Mouse (Mus musculus): ENCODE results near the gene Glb1l. TPM values are rescaled to one million over a fixed set of nuclear protein-coding genes. Genes with fewer than 3 reads are reported as not detected.

Glb1l gene
- polyA plus RNA-seq, 1 experiment from 2014 or later: 20.3 TPM

DNA sequence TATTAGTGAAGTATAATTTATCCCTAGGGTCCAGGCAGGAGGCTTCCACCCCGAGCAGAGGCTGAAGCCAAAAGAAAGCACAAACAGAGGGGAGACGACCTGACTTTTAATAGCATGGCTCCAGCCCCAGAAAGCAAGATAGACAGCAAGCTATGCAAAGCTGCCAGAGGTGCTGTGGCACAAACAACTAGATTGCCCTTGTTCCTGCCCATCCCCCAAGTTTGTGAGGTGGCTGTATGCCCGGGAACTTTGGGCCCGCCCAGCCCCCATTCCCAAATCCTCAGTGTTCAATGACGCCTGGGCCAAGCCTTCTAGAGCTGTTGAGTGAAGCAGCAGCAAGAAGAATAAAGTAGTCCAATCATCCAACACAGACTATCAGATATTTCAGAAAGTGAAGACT, 4.3 kb upstream of the Glb1l start:
- H3K27me3 ChIP-seq: peaks cover 31% of the 10 kb centered on the region
- ATAC-seq (ENCODE audit: low FRiP score, low read depth): no peak
- H3K36me3 ChIP-seq: peaks cover 18% of the 10 kb centered on the region
- H3K4me2 ChIP-seq: no peak overlapping the region
- H3K4me1 ChIP-seq (replicated peaks): peaks cover 50% of the 10 kb centered on the region
- H3K9ac ChIP-seq: no peak overlapping the region
- H3K27ac ChIP-seq (replicated peaks): no peak overlapping the region
- H3K4me3 ChIP-seq: no peak overlapping the region
- WGBS: 75% methylated on average over 5 of the region's 5 CpGs
- no peaks in the 10 kb centered on the region for H3K9me3 ChIP-seq

DNA sequence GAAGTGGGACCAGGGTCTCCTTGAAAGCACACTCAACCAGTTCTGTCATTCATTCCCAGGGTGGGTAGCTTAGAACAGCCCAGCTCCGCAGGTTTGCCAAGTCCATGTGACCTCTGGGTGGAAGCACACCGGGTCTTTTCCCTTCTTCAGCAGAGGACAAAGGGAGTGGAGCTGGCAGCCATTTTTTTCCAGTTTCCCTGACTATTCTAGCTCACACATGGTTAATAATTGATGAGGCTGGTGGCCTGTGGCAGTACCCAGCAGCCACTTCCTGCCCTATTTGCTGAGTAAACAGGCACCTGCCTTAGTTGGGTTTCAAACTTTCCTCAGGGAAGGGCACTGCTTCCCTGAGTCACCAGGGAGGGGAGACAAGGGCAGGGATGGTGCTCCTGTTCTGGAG, 3.8 kb upstream of the Glb1l start:
- Histone ChIP-seq H3K4me3 (no peak overlapping the region), H3K4me1 (replicated peaks) (peaks cover 50% of the 10 kb centered on the region), H3K9ac (no peak overlapping the region), H3K36me3 (peaks cover 18% of the 10 kb centered on the region), H3K27ac (replicated peaks) (no peak overlapping the region), H3K4me2 (no peak overlapping the region), H3K27me3 (peaks cover 27% of the 10 kb centered on the region), H3K9me3 (no peaks in the 10 kb centered on the region)
- no peak for ATAC-seq (ENCODE audit: low FRiP score, low read depth)
- WGBS: 83% methylated on average over 2 of the region's 2 CpGs

DNA sequence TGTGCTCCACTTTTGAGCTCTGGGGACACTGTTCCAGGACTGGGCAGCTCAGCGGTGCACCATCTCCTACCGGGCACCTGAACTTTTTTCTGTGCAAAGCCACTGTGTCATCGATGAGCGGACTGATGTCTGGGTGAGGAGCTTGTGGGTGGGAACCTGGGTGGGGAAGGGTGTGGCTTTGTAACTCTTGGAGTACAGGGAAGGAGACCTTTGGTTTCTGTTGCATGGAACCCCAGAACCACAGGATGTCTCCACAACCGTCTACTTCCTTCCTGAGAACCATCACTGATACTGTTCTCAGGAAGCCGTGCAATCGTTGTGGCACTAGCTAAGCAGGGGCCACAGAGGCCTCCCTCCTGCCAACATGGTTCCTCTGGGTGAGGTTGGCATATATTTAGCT, 2.5 kb upstream of the Glb1l start:
- 93% methylated on average over 7 of the region's 7 CpGs for WGBS
- no peak overlapping the region for H3K9ac ChIP-seq
- peaks cover 19% of the 10 kb centered on the region for H3K27me3 ChIP-seq
- no peaks in the 10 kb centered on the region for H3K9me3 ChIP-seq
- H3K36me3 ChIP-seq: peaks cover 18% of the 10 kb centered on the region
- no peak overlapping the region for H3K4me2 ChIP-seq
- no peak overlapping the region for H3K4me3 ChIP-seq
- H3K4me1 ChIP-seq (replicated peaks): peaks cover 49% of the 10 kb centered on the region
- ATAC-seq (ENCODE audit: low FRiP score, low read depth): no peak
- no peak overlapping the region for H3K27ac ChIP-seq (replicated peaks)

DNA sequence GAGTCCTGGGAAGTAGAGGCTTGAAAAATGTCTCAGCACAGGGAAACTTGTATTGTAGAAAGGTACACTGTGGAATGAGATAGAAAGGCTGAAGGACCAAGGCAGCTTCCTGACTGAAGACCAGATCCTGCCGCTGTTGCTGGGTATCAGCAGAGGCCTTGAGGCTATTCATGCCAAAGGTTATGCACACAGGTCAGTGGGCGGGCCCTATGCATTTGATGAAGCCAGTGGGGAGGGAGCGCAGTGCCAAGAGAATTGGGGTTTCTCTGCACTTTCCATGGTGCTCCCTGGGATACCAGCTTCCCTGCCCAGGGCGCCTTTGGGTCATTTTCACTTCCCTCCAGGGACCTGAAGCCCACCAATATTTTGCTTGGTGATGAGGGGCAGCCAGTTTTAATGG, 1.9 kb upstream of the Glb1l start:
- H3K9me3 ChIP-seq: no peaks in the 10 kb centered on the region
- peaks cover 18% of the 10 kb centered on the region for H3K36me3 ChIP-seq
- H3K27ac ChIP-seq (replicated peaks): no peak overlapping the region
- H3K4me3 ChIP-seq: no peak overlapping the region
- peaks cover 48% of the 10 kb centered on the region for H3K4me1 ChIP-seq (replicated peaks)
- H3K27me3 ChIP-seq: peaks cover 15% of the 10 kb centered on the region
- no peak for ATAC-seq (ENCODE audit: low FRiP score, low read depth)
- H3K4me2 ChIP-seq: no peak overlapping the region
- H3K9ac ChIP-seq: no peak overlapping the region
- WGBS: 82% methylated on average over 4 of the region's 4 CpGs

DNA sequence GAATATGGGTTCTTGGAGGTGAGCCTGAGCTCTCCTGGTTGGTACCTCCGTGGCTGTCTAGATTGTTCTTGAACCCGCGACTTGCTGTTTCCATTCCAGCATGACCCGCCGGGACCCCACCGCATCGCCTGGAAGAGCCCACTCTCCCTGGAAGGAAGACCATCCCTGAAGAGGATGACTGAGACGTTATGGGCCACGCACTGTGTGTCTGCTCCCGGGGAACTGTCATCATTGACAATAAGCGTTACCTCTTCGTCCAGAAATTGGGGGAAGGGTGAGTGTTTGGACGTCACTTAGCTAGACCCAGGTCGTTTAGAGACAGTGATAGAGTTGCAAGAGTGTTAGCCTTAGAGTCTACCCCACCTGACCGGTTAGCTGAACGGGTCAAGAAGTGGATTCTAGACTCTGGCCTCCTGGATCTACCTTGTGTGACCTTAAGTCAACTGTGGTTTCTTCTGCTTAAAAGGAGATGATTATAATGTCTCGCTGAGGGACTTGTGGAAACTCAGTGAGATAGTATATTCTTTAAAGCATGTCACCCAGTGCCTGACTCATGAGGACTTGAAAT, 612 bp upstream of the Glb1l start:
- 15% methylated on average over 17 of the region's 17 CpGs for WGBS
- peak overlapping the region; percentile 47; the same call in 1 of the 2 replicates for H3K27ac ChIP-seq (replicated peaks)
- H3K4me2 ChIP-seq: peak overlapping the region; percentile 96
- H3K9ac ChIP-seq: peak overlapping the region; percentile 97
- peak overlapping the region; percentile 92 for H3K4me3 ChIP-seq
- peak; percentile 31 for ATAC-seq (ENCODE audit: low FRiP score, low read depth)
- H3K36me3 ChIP-seq: peaks cover 18% of the 10 kb centered on the region
- H3K4me1 ChIP-seq (replicated peaks): peaks cover 48% of the 10 kb centered on the region
- H3K9me3 ChIP-seq: no peaks in the 10 kb centered on the region
- H3K27me3 ChIP-seq: 0 out of 2 replicates have a peak, but pooled peaks cover 4% of the 10 kb centered on the region

DNA sequence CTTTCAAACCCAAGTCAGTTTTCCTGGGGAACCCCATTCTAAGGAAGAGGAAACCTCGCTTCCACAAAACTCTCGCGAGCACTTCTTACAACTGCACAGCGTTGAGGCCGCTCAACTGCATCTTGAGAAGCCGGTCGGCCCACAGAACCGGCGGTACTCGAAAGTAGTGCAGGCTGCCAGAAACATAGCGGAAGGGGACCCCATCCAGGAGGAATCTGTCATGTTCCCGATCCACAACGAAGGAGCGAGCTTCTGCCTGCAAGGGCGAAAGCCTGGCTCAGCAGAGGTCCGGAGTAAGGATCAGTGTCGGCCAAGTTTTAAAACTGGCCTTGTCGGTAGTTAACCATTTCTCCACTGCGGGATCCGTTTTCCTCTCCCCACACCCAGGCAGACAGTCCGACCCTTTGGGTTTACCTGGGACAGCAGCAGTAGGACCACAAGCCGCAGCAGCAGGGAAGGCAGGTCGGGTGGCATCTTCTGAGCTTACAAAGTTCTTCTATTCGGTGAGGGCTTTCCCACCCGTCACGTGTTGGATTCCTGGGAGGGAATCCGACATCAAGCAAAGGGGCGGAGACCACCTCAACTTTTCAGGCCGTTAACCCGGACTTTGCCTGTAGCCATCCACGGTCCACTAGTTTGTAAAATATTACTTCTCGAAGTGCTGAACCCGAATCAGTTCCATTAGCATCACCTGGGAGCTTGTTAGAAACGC, 1.5 kb downstream of the Glb1l start:
- peak overlapping the region; percentile 31 for H3K9ac ChIP-seq
- H3K27me3 ChIP-seq: no peaks in the 10 kb centered on the region
- H3K9me3 ChIP-seq: no peaks in the 10 kb centered on the region
- H3K4me2 ChIP-seq: peak overlapping the region; percentile 96
- ATAC-seq (ENCODE audit: low FRiP score, low read depth): no peak
- H3K27ac ChIP-seq (replicated peaks): no peak overlapping the region; the same call in 1 of the 2 replicates
- H3K4me3 ChIP-seq: peak overlapping the region; percentile 92
- H3K4me1 ChIP-seq (replicated peaks): peaks cover 48% of the 10 kb centered on the region
- peaks cover 10% of the 10 kb centered on the region for H3K36me3 ChIP-seq
- WGBS: 14% methylated on average over 34 of the region's 34 CpGs

DNA sequence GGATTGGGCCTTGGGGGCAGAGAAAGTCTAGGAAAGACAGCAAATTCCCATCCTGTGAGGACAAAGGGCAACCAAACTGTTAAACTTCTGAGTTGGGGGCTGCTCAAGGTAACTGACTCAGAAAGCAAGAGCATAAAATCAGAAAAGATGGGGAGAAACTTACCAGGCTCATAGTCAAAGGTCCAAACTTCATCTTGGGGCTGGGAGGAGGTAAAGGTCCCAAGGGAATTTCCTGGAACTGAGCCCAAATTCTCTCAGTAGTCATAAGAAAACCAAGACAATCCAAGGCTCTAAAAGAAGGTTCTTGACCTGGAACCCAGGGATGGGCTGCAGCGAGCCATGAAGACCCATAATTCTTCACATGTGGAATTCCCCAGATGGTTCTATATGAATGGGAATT, 9.4 kb downstream of the Glb1l start:
- 96% methylated on average over 1 of the region's 1 CpGs for WGBS
- H3K36me3 ChIP-seq: peaks cover 25% of the 10 kb centered on the region
- no peaks in the 10 kb centered on the region for H3K27me3 ChIP-seq
- ATAC-seq (ENCODE audit: low FRiP score, low read depth): no peak
- no peak overlapping the region for H3K4me3 ChIP-seq
- no peaks in the 10 kb centered on the region for H3K4me1 ChIP-seq (replicated peaks)
- no peak overlapping the region for H3K4me2 ChIP-seq
- no peak overlapping the region for H3K9ac ChIP-seq
- no peak overlapping the region for H3K27ac ChIP-seq (replicated peaks)
- H3K9me3 ChIP-seq: no peaks in the 10 kb centered on the region

DNA sequence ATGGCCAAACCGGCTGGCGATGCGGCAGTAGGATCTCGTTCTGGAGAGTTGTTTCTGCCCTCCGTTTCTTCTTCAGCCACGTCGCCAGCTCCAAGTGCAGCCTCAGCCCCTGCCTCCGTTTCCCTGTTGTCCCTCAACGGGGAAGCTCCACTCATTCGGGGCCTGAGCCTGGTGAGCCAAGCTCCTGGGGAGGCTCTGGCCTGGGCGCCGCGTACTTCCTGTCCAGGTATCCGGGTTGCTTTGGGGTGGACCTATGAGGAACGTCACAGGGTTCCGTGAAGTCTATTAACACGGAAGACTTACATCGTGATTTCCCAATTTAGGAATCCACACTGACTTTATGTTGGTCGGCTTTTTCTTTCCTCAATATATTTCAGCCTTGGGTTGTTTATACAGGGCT, 18.2 kb downstream of the Glb1l start:
- Histone ChIP-seq H3K9me3 (no peaks in the 10 kb centered on the region), H3K4me3 (peak overlapping the region; percentile 82), H3K27ac (replicated peaks) (peak overlapping the region; percentile 98), H3K4me2 (peak overlapping the region; percentile 94), H3K4me1 (replicated peaks) (peaks cover 28% of the 10 kb centered on the region), H3K9ac (peak overlapping the region; percentile 81), H3K36me3 (peaks cover 30% of the 10 kb centered on the region), H3K27me3 (no peaks in the 10 kb centered on the region)
- ATAC-seq (ENCODE audit: low FRiP score, low read depth): no peak
- WGBS: 1% methylated on average over 19 of the region's 19 CpGs

DNA sequence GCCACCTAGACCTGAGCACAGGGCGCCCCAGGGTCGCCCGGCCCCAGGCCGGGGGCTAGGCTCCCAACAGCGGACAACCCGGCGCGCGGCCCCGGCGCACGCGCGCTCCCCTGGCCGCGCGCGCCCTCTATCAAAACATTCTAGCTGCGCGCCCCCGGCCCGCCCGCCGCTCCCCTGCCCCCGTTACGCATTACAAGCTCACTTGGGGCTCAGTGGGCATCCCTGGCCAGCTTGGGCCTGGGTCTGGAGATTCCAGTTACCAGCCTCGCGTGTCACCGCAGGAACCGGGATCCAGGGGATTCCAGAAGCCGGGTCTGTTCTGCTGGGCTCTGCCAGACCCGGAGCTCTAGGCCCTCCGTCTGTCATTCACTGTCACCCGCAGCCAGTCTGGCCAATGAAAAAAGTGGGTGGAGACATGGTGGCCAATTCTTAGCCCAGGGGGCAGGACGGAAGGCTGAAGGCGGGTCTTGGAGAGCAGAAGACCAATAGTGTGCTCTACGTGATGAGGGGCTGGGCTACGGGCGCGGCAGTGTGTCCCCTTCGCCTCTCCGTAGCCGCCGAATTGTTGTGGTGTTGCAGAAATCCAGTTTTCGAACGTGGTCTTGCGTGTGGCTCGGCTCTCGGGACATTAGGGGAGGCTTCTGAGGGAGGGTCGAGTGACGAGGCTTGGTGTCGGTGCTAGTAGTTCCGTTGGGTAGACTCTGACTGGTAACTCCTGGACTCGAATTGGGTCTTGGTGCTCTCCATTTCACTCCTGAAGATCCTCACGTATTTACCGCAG, 18.8 kb downstream of the Glb1l start, which contains the start of the genes Ankzf1 and Atg9a:
Gene Ankzf1, plus strand, starts transcription at position 530 of the 781 bp plus-strand sequence.
Gene Atg9a, minus strand, starts transcription at position 575 of the 781 bp plus-strand sequence.
- under 1% methylated on average over 55 of the region's 56 CpGs for WGBS
- peak within 1 kb of the TSS; percentile 94 for H3K4me2 ChIP-seq

DNA sequence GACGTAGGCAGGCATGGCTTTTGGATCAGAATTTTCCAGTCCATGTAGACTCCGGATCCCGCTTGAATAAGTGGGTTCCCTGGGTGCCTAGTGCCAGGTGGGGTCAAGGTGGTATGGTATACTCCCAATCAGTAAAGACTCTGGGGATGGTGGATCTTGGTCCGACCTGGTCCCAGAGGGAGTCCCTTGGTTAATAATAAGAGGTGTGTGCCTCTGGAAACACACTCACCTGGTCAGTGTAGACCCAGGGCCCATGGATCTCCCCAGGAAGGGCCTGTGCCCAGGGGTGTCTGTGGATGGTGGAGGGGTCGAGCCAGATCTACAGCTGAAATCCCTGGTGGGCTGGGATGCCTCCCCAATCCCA, 19.4 kb downstream of the Glb1l start:
- H3K27ac ChIP-seq (replicated peaks): peak overlapping the region; percentile 98
- H3K4me1 ChIP-seq (replicated peaks): peaks cover 28% of the 10 kb centered on the region
- no peaks in the 10 kb centered on the region for H3K27me3 ChIP-seq
- H3K4me2 ChIP-seq: peak overlapping the region; percentile 92
- 44% methylated on average over 5 of the region's 5 CpGs for WGBS
- ATAC-seq (ENCODE audit: low FRiP score, low read depth): no peak; the same call in 1 of the 2 replicates
- H3K9me3 ChIP-seq: no peaks in the 10 kb centered on the region
- peaks cover 36% of the 10 kb centered on the region for H3K36me3 ChIP-seq
- H3K4me3 ChIP-seq: peak overlapping the region; percentile 82
- H3K9ac ChIP-seq: peak overlapping the region; percentile 96

More for the DNA sequence above, 18.8 kb downstream of the Glb1l start, which contains the start of the genes Ankzf1 and Atg9a:
- peak within 1 kb of the TSS; percentile 96 for H3K9ac ChIP-seq
- H3K9me3 ChIP-seq: no peaks in the 10 kb centered on the region
- H3K4me3 ChIP-seq: peak within 1 kb of the TSS; percentile 82
- H3K27ac ChIP-seq (replicated peaks): peak within 1 kb of the TSS; percentile 98
- H3K36me3 ChIP-seq: peaks cover 34% of the 10 kb centered on the region
- H3K4me1 ChIP-seq (replicated peaks): peaks cover 28% of the 10 kb centered on the region
- peak; percentile 99 for ATAC-seq (ENCODE audit: low FRiP score, low read depth)
- H3K27me3 ChIP-seq: no peaks in the 10 kb centered on the region

DNA sequence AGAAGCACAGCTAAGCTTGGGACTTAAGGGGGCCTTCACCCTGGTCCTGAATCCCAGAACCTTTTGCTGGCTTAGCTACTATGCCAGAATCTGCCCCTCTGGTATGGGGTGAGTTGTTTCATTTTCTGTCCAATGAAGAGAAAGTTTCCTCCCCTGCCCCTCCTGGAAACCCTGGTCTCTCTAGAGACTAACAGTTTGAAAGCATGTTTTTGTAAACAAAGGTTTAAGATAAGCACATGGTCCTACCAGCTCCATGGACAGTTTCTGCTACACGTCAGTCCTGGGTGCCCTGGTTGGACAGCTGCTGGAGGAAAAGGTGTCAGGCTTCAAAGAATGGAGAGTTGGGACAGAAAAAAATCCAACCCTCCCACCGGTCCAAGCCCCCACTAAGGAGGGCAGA, 20.0 kb downstream of the Glb1l start:
- 76% methylated on average over 2 of the region's 2 CpGs for WGBS
- no peak for ATAC-seq (ENCODE audit: low FRiP score, low read depth)
- Histone ChIP-seq H3K27me3 (no peaks in the 10 kb centered on the region), H3K4me1 (replicated peaks) (peaks cover 28% of the 10 kb centered on the region), H3K36me3 (peaks cover 39% of the 10 kb centered on the region), H3K27ac (replicated peaks) (no peak overlapping the region), H3K4me2 (peak overlapping the region; percentile 92), H3K4me3 (peak overlapping the region; percentile 82; the same call in 1 of the 2 replicates), H3K9ac (peak overlapping the region; percentile 96; the same call in 1 of the 2 replicates), H3K9me3 (no peaks in the 10 kb centered on the region)

Data from hindbrain, embryonic 15.5 days (tissue).